Mouse (Mus musculus): Measurements from ENCODE around the gene Lpin1. TPM values are rescaled to one million over a fixed set of nuclear protein-coding genes. Genes with fewer than 3 reads are reported as not detected.

The Lpin1 gene
- polyA plus RNA-seq, 1 experiment from 2014 or later, result 1.6 TPM

DNA sequence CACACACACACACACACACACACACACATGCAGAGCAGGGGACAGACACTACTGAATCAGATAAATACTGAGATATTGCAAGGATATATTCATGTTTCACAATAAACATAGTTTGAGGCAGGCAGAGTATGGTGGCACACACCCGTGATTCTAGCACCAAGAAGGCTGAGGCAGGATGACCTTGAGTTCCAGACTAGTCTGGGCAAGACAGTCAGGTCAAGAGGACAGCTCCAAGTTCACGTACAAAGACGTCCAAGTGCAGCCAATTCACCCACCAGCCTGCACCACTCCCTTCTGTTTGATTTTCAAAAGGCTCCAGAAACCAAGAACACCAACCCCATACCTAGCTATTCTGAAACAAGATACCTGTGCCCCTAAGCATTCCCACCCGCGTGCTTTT is 23.0 kb downstream of the Lpin1 start:
- Histone ChIP-seq H3K27ac (replicated peaks) (no peak overlapping the region), H3K4me3 (ENCODE audit: low read depth, low read length) (no peak overlapping the region), H3K27me3 (ENCODE audit: control insufficient read depth, insufficient read depth, low read length) (no peaks in the 10 kb centered on the region), H3K9me3 (ENCODE audit: control insufficient read depth, low read length) (no peaks in the 10 kb centered on the region), H3K4me2 (replicated peaks; ENCODE audit: low read depth) (no peak overlapping the region), H3K36me3 (ENCODE audit: control insufficient read depth, insufficient read depth, low read length) (no peaks in the 10 kb centered on the region), H3K9ac (ENCODE audit: low read length) (no peak overlapping the region), H3K4me1 (replicated peaks; ENCODE audit: control insufficient read depth, insufficient read depth) (peaks cover 6% of the 10 kb centered on the region; the same call in 1 of the 2 replicates)
- no peak for TF ChIP-seq CTCF (IDR thresholded peaks at IDR 0.05; ENCODE audit: low read depth)
- no peak for TF ChIP-seq EP300 (optimal IDR thresholded peaks at IDR 0.05)
- 64% methylated on average over 5 of the region's 5 CpGs for WGBS
- DNase-seq (ENCODE audit: low spot score) (no peak), ATAC-seq (ENCODE audit: low FRiP score, low TSS enrichment) (no peak)

DNA sequence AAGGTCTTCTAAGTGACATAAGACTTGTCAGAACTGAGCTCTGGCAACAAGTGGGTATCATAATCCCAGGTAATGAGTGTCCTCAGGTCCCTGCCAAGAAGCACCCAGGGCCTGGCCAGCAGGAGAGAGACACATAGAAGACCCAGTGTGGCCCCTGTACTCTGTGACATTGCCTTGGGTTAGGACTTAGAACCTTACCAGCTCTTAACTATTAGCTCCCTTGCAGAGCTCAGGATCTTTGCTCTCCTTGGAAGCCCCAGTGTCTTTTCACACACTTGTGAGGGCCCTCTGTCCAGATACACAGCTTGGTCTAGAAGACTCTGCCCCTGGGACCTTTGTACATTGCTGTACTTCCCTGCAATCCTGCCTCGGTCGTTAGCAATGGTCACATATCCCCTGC is 23.7 kb downstream of the Lpin1 start:
- no peak for ATAC-seq (ENCODE audit: low FRiP score, low TSS enrichment)
- H3K36me3 ChIP-seq (ENCODE audit: control insufficient read depth, insufficient read depth, low read length), result no peaks in the 10 kb centered on the region
- peaks cover 6% of the 10 kb centered on the region; the same call in 1 of the 2 replicates for H3K4me1 ChIP-seq (replicated peaks; ENCODE audit: control insufficient read depth, insufficient read depth)
- no peak for DNase-seq (ENCODE audit: low spot score)
- WGBS, result 72% methylated on average over 2 of the region's 2 CpGs
- TF ChIP-seq CTCF (IDR thresholded peaks at IDR 0.05; ENCODE audit: low read depth) (no peak), EP300 (optimal IDR thresholded peaks at IDR 0.05) (no peak)
- H3K4me2 ChIP-seq (replicated peaks; ENCODE audit: low read depth), result no peak overlapping the region
- H3K4me3 ChIP-seq (ENCODE audit: low read depth, low read length), result no peak overlapping the region
- no peak overlapping the region for H3K9ac ChIP-seq (ENCODE audit: low read length)
- no peak overlapping the region for H3K27ac ChIP-seq (replicated peaks)
- no peaks in the 10 kb centered on the region for H3K27me3 ChIP-seq (ENCODE audit: control insufficient read depth, insufficient read depth, low read length)
- H3K9me3 ChIP-seq (ENCODE audit: control insufficient read depth, low read length), result no peaks in the 10 kb centered on the region

DNA sequence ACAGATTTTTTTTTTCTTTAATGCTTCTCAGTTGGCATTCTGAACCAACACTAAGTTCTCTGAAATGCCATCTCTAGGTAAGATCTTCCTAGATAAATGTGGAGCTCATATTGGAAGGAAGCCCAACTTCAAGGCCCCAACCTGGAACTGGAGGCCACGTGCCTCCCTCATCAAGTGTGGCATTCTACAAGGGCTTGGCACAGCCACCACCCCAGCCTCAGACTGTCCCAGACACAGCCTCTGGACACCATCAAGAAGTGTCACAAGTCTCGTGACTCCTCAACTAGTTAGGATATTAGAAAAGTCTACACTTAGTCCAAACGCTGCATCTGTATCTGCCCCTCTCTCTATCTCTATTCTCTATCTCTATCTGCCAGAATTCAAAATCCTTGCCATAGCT is 25.8 kb downstream of the Lpin1 start:
- no peak for TF ChIP-seq EP300 (optimal IDR thresholded peaks at IDR 0.05)
- no peak for TF ChIP-seq CTCF (IDR thresholded peaks at IDR 0.05; ENCODE audit: low read depth)
- ATAC-seq (ENCODE audit: low FRiP score, low TSS enrichment), result no peak
- DNase-seq (ENCODE audit: low spot score), result no peak
- 65% methylated on average over 3 of the region's 3 CpGs for WGBS
- no peak overlapping the region for H3K4me3 ChIP-seq (ENCODE audit: low read depth, low read length)
- no peak overlapping the region for H3K27ac ChIP-seq (replicated peaks)
- H3K9me3 ChIP-seq (ENCODE audit: control insufficient read depth, low read length), result no peaks in the 10 kb centered on the region
- no peak overlapping the region for H3K4me2 ChIP-seq (replicated peaks; ENCODE audit: low read depth)
- H3K36me3 ChIP-seq (ENCODE audit: control insufficient read depth, insufficient read depth, low read length), result no peaks in the 10 kb centered on the region
- H3K4me1 ChIP-seq (replicated peaks; ENCODE audit: control insufficient read depth, insufficient read depth), result peaks cover 2% of the 10 kb centered on the region; the same call in 1 of the 2 replicates
- no peaks in the 10 kb centered on the region for H3K27me3 ChIP-seq (ENCODE audit: control insufficient read depth, insufficient read depth, low read length)
- no peak overlapping the region for H3K9ac ChIP-seq (ENCODE audit: low read length)

GRCm38 (mm10) chr12:16584035-16584682 is 26.6 kb downstream of the Lpin1 start:
- Histone ChIP-seq H3K4me2 (replicated peaks; ENCODE audit: low read depth) (no peak overlapping the region), H3K9ac (ENCODE audit: low read length) (0 out of 2 replicates have a peak overlapping the region, but pooled peaks have one; percentile 5), H3K4me1 (replicated peaks; ENCODE audit: control insufficient read depth, insufficient read depth) (0 out of 2 replicates have a peak, but pooled peaks cover 2% of the 10 kb centered on the region), H3K27me3 (ENCODE audit: control insufficient read depth, insufficient read depth, low read length) (no peaks in the 10 kb centered on the region), H3K9me3 (ENCODE audit: control insufficient read depth, low read length) (no peaks in the 10 kb centered on the region), H3K4me3 (ENCODE audit: low read depth, low read length) (no peak overlapping the region), H3K27ac (replicated peaks) (no peak overlapping the region), H3K36me3 (ENCODE audit: control insufficient read depth, insufficient read depth, low read length) (no peaks in the 10 kb centered on the region)
- TF ChIP-seq EP300 (optimal IDR thresholded peaks at IDR 0.05) (no peak), CTCF (IDR thresholded peaks at IDR 0.05; ENCODE audit: low read depth) (no peak)
- 36% methylated on average over 14 of the region's 14 CpGs for WGBS
- ATAC-seq (ENCODE audit: low FRiP score, low TSS enrichment) (peak; percentile 66), DNase-seq (ENCODE audit: low spot score) (peak; percentile 51)

DNA sequence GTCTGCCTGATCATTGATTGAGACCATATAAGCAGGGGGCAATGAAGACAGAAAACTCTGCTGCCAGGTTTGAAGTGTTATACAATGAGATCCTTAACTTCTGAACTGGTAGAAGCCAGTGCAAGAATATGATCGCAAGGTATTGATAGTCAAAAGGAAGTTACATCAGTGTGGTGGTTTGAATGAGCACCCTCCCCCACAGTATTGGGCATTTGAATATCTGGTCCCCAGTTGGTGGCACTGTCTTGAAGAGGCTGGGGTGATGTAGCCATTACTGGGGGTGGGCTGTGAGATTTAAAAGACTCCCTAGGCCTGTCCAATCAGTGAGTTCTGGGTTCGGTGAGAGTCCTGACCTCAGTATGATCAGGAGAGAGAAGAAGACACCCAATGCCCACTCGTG is 27.5 kb downstream of the Lpin1 start:
- no peaks in the 10 kb centered on the region for H3K27me3 ChIP-seq (ENCODE audit: control insufficient read depth, insufficient read depth, low read length)
- DNase-seq (ENCODE audit: low spot score), result no peak
- no peak overlapping the region for H3K9ac ChIP-seq (ENCODE audit: low read length)
- 0 out of 2 replicates have a peak, but pooled peaks cover 2% of the 10 kb centered on the region for H3K4me1 ChIP-seq (replicated peaks; ENCODE audit: control insufficient read depth, insufficient read depth)
- no peak for ATAC-seq (ENCODE audit: low FRiP score, low TSS enrichment)
- H3K9me3 ChIP-seq (ENCODE audit: control insufficient read depth, low read length), result no peaks in the 10 kb centered on the region
- H3K27ac ChIP-seq (replicated peaks), result no peak overlapping the region
- no peak overlapping the region for H3K4me3 ChIP-seq (ENCODE audit: low read depth, low read length)
- TF ChIP-seq EP300 (optimal IDR thresholded peaks at IDR 0.05) (no peak), CTCF (IDR thresholded peaks at IDR 0.05; ENCODE audit: low read depth) (no peak)
- H3K36me3 ChIP-seq (ENCODE audit: control insufficient read depth, insufficient read depth, low read length), result no peaks in the 10 kb centered on the region
- WGBS, result 92% methylated on average over 3 of the region's 3 CpGs
- H3K4me2 ChIP-seq (replicated peaks; ENCODE audit: low read depth), result no peak overlapping the region

DNA sequence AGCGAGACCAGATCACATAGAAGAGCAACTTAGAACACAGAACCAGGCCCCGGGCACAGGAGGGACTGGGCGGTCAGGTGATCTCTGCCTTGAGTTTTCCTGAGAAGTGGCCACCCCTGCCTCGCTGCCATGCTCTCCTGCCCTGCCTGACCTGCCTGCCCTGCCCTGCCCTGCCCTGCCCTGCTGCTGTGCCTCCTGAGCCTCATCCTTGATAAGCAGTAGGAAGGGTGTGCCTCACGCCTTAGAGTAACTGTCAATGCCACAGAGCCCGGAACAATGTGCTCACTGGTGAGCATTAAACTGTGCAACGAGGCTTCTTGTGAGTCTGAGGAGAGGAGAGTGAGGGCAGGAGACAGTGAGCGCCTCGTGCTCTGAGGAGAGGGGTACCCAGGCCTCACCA is 30.5 kb downstream of the Lpin1 start:
- no peak overlapping the region for H3K4me3 ChIP-seq (ENCODE audit: low read depth, low read length)
- H3K4me2 ChIP-seq (replicated peaks; ENCODE audit: low read depth), result no peak overlapping the region
- no peak overlapping the region for H3K27ac ChIP-seq (replicated peaks)
- ATAC-seq (ENCODE audit: low FRiP score, low TSS enrichment) (no peak), DNase-seq (ENCODE audit: low spot score) (no peak)
- no peaks in the 10 kb centered on the region for H3K4me1 ChIP-seq (replicated peaks; ENCODE audit: control insufficient read depth, insufficient read depth)
- H3K36me3 ChIP-seq (ENCODE audit: control insufficient read depth, insufficient read depth, low read length), result no peaks in the 10 kb centered on the region
- no peaks in the 10 kb centered on the region for H3K27me3 ChIP-seq (ENCODE audit: control insufficient read depth, insufficient read depth, low read length)
- TF ChIP-seq CTCF (IDR thresholded peaks at IDR 0.05; ENCODE audit: low read depth) (no peak), EP300 (optimal IDR thresholded peaks at IDR 0.05) (no peak)
- 71% methylated on average over 9 of the region's 9 CpGs for WGBS
- no peak overlapping the region for H3K9ac ChIP-seq (ENCODE audit: low read length)
- H3K9me3 ChIP-seq (ENCODE audit: control insufficient read depth, low read length), result no peaks in the 10 kb centered on the region
